8 mouse cellular contexts compared by ENCODE assay signal in genomic region chr7:25477091-25477751, GRCm38 (mm10). TPM values are rescaled to one million over a fixed set of nuclear protein-coding genes. Genes with fewer than 3 reads are reported as not detected.
A peak's percentile ranks its signal among the peaks of the same experiment; 100 is the strongest.
DNase-seq lines count a peak whose midpoint lies in the region; ATAC-seq and TF ChIP-seq lines count a peak whose summit lies in the region.
"Not testable (repeated sequence)": the region's sequence is repeated elsewhere in the genome, so short reads cannot be mapped to it uniquely, and the experiment has no call there.

Ceacam1 (minus strand) TSS chr7:25477603.

- H3K36me3 ChIP-seq in heart, adult 2 months (ENCODE audit: control insufficient read depth, insufficient read depth, low read length); intestine, postnatal 0 days (ENCODE audit: control insufficient read depth, insufficient read depth); limb, embryonic 11.5 days (ENCODE audit: control insufficient read depth, insufficient read depth, low read length): not testable (repeated sequence)

- peak within 1 kb of the TSS; percentile 88 for H3K27ac ChIP-seq in heart, adult 2 months
- peak within 1 kb of the TSS; percentile 64 for H3K27ac ChIP-seq in intestine, postnatal 0 days (ENCODE audit: low read depth, low read length)
- H3K27ac ChIP-seq in limb, embryonic 11.5 days (replicated peaks; ENCODE audit: low read depth, low read length): not testable (repeated sequence)

- H3K27me3 ChIP-seq in heart, adult 2 months (ENCODE audit: control insufficient read depth, insufficient read depth, low read length); intestine, postnatal 0 days (replicated peaks; ENCODE audit: control insufficient read depth, insufficient read depth, low read length); limb, embryonic 11.5 days (ENCODE audit: control insufficient read depth, insufficient read depth, low read length): not testable (repeated sequence)

- H3K4me2 ChIP-seq in intestine, postnatal 0 days (replicated peaks; ENCODE audit: low read depth): peak within 1 kb of the TSS; percentile 61
- not testable (repeated sequence) for H3K4me2 ChIP-seq in limb, embryonic 11.5 days (ENCODE audit: low read depth, severe bottlenecking)

- not testable (repeated sequence) for H3K9me3 ChIP-seq in intestine, postnatal 0 days (ENCODE audit: control insufficient read depth); limb, embryonic 11.5 days (ENCODE audit: control insufficient read depth, low read length)

- peak within 1 kb of the TSS; percentile 70 for H3K9ac ChIP-seq in heart, adult 2 months (ENCODE audit: low read depth, low read length)
- H3K9ac ChIP-seq in intestine, postnatal 0 days (ENCODE audit: low read depth, low read length): peak within 1 kb of the TSS; percentile 37; the same call in 1 of the 2 replicates
- not testable (repeated sequence) for H3K9ac ChIP-seq in limb, embryonic 11.5 days (ENCODE audit: low read length)

- TF ChIP-seq POLR2A in heart, adult 2 months (IDR thresholded peaks at IDR 0.05; ENCODE audit: insufficient read depth, low read depth, low read length): peak; percentile 76

- H3K4me1 ChIP-seq in heart, adult 2 months (ENCODE audit: control insufficient read depth, insufficient read depth, low read length); intestine, postnatal 0 days (replicated peaks; ENCODE audit: control insufficient read depth, insufficient read depth, low read length); limb, embryonic 11.5 days (ENCODE audit: control insufficient read depth, insufficient read depth, low read length): not testable (repeated sequence)

- H3K4me3 ChIP-seq in heart, adult 2 months: peak within 1 kb of the TSS; percentile 47
- H3K4me3 ChIP-seq in intestine, postnatal 0 days (ENCODE audit: low read depth, low read length): peak within 1 kb of the TSS; percentile 31
- H3K4me3 ChIP-seq in limb, embryonic 11.5 days (ENCODE audit: low read depth, low read length): not testable (repeated sequence)

- intact Hi-C loops in heart, adult 2 months (cut with DNase I): loop anchor here (2.0 kb wide), 1 partner anchor 44 kb away; no protein-coding TSS in a partner anchor

- WGBS in heart, adult 2 months: 22% methylated on average over 5 of the region's 5 CpGs
- WGBS in intestine, postnatal 0 days: 9% methylated on average over 5 of the region's 5 CpGs
- 25% methylated on average over 5 of the region's 5 CpGs for WGBS in limb, embryonic 11.5 days

- peak; percentile 93 for ATAC-seq in intestine, postnatal 0 days
- not testable (repeated sequence) for ATAC-seq in limb, embryonic 11.5 days (ENCODE audit: insufficient number of reproducible peaks, low FRiP score, low TSS enrichment, low read depth)

- peak; percentile 70 for DNase-seq in R1 (ENCODE audit: low read depth, low spot score)
- DNase-seq in embryo, embryonic 10.5 days (ENCODE audit: low spot score): peak; percentile 30
- peak; percentile 70 to 81 for DNase-seq in heart, adult 2 months
- peak; percentile 29 for DNase-seq in limb, embryonic 11.5 days (ENCODE audit: low spot score)
- peak; percentile 79 to 82 for DNase-seq in lung, postnatal 4 days
- DNase-seq in skeletal muscle tissue, adult 2 months (ENCODE audit: low read depth, low spot score): peak; percentile 44
- peak; percentile 67 for DNase-seq in thymus, postnatal 4 days

- not testable (repeated sequence) for TF ChIP-seq CTCF in heart, adult 2 months (IDR thresholded peaks at IDR 0.05); intestine, postnatal 0 days (IDR thresholded peaks at IDR 0.05; ENCODE audit: low read depth)

- not testable (repeated sequence) for H3K79me2 ChIP-seq in heart, adult 2 months (replicated peaks; ENCODE audit: control insufficient read depth, insufficient read depth, low read length)

- not testable (repeated sequence) for TF ChIP-seq EP300 in heart, adult 2 months (IDR thresholded peaks at IDR 0.05; ENCODE audit: insufficient read depth, low read depth, low read length)

RNA-seq across cellular contexts. Expression of gene Ceacam1, which starts in this region (rescaled TPM):
- 10 to 100 TPM; 13.5 to 14.6 TPM for total RNA-seq in heart, adult 2 months (2021)
- polyA plus RNA-seq in heart, adult 2 months (2012; rRNA removed): 9.8 and 17.3 TPM in 2 replicates
- polyA plus RNA-seq in intestine, postnatal 0 days (2015; fragmentation: Nextera tagmentation; extraction: Ambion mirVana): 59.1 and 92.6 TPM in 2 replicates
- polyA plus RNA-seq in limb, embryonic 11.5 days (2014; fragmentation: Nextera tagmentation; extraction: Ambion mirVana): 0.85 and 1.4 TPM in 2 replicates

Comparison
In these comparisons a context has a peak if more than half of its experiments do, and no peak if none do; other contexts are left out.
1. DNase-seq: peak in every context shown above with its lines; median percentile 80 in lung, postnatal 4 days; 76 in heart, adult 2 months; 70 in R1; 67 in thymus, postnatal 4 days; 44 in skeletal muscle tissue, adult 2 months; 30 in embryo, embryonic 10.5 days; 29 in limb, embryonic 11.5 days.